Mouse (Mus musculus): ENCODE measurements around the gene Thy1.

Gene Thy1

DNA sequence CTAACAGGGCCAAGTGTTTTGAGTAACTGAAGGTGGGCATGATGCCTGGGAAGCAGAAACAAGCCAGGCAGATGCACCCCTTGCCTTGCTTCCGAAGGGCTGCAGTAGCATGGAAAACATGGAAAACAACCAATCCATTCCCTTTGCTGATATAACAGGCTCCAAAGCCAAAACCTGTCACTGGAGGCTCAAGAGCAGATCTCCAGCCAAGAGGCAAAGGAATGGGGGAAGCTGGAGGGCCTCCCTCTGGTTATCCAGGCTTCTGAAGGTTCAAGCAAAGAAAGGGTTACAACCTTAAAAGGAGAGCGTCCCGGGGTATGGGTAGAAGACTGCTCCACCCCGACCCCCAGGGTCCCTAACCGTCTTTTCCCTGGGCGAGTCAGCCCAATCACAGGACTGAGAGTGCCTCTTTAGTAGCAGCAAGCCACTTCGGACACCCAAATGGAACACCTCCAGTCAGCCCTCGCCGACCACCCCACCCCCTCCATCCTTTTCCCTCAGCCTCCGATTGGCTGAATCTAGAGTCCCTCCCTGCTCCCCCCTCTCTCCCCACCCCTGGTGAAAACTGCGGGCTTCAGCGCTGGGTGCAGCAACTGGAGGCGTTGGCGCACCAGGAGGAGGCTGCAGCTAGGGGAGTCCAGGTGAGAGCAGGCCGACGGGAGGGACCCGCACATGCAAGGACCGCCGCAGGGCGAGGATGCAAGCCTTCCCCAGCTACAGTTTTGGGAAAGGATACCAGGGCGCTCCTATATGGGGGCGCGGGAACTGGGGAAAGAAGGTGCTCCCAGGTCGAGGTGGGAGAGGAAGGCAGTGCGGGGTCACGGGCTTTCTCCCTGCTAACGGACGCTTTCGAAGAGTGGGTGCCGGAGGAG is at the start of gene Thy1:
Gene Thy1 (plus strand): TSS at position 549 of the 872 bp plus-strand sequence.
- peak; percentile 84 for DNase-seq

DNA sequence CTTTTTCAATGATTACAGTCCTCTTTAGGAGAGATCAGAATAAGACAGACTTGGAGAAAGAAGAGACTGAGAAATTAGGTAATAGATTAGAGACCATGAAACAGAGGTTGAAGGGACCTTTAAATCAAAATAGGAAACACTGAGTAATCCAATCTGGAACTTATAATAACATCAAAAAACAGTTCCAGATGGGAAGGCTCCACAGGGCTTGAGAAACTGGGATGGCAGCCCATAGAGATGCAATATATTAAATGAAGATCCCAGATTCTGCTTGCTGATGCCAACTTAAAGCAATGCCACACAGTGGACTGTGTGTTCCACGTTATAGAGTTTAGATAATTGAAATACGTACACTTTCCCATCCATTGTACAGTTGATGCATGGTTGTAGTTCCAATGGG is 45.5 kb upstream of the Thy1 start:
- no peak for DNase-seq

- DNase-seq, result no peak
These were observed 44.3 kb upstream of the Thy1 start for GRCm38 (mm10) chr9:43998851-43999250.

DNA sequence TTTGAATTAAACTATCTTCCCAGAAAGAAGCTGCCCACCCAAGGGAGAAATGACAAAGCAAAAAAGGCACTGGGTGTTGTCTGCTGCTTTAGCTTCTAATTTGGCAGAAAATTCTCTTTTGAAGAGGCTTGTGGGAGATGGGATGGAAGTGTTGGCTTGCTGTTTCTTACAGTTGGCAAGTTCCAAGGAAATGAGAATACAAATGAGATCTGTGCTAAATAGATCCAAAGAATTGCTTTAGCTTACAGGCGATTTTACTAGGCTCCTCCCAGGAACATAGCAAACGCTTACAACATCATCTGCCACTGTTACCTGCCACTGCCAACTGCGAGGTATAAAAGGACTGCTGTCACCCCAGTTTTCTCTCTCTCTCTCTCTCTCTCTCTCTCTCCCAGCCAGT is 38.8 kb upstream of the Thy1 start:
- DNase-seq, result peak; percentile 23

GRCm38 (mm10) chr9:44005305-44005704 is 37.9 kb upstream of the Thy1 start:
- DNase-seq, result no peak

GRCm38 (mm10) chr9:44007323-44007722 is 35.9 kb upstream of the Thy1 start:
- DNase-seq, result no peak

GRCm38 (mm10) chr9:44007991-44008390 is 35.2 kb upstream of the Thy1 start:
- DNase-seq, result peak; percentile 33

GRCm38 (mm10) chr9:44010900-44011299 is 32.3 kb upstream of the Thy1 start:
- no peak for DNase-seq

DNA sequence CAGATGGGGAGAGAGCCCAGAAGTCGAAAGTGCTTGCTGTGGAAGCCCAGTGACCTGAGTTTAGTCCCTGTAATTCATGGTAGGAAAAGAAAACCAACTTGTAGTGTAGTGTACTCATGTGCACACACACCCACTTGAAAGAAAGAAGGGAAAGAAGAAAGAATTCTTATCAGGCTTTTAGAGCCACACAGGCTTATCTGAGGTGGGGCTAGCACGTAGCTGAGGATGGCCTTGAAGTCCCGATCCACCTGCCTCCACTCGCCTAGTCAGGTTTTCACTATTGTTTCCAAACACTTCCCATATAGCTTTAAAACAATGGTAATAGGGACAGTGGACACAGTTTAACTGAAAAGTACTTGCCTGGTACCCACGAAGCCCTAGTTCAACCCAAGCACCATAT is 31.5 kb upstream of the Thy1 start:
- no peak for DNase-seq

- DNase-seq, result no peak
These were observed 31.0 kb upstream of the Thy1 start for GRCm38 (mm10) chr9:44012164-44012563.

DNA sequence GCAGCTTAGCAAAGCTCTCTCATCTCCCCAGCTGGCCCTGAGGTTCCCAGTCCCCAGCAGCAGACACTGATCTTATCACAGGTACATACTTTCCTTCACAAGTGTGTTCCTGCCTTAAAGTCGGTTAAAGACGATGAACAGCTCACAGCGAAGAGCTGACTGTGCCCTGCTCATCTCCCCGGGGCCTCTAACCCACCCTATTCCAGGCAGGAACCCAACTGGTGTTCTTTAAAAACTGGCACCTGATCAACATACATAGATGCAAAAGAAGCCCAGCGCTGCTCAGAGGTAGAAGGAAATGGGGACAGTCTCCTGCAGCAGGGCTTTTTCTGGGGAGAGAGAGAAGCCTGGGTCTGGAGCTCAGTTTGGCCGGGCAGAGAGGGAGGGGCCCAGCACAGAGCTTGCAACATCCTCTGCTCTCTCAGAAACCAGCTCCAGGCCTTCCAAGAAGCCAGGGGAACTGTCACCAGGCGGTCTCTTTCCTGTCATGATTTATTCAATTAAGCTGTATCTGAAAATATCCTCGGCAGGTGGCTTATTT is 30.4 kb upstream of the Thy1 start:
- peak; percentile 21 for DNase-seq

GRCm38 (mm10) chr9:44013781-44014180 is 29.4 kb upstream of the Thy1 start:
- DNase-seq, result no peak

DNA sequence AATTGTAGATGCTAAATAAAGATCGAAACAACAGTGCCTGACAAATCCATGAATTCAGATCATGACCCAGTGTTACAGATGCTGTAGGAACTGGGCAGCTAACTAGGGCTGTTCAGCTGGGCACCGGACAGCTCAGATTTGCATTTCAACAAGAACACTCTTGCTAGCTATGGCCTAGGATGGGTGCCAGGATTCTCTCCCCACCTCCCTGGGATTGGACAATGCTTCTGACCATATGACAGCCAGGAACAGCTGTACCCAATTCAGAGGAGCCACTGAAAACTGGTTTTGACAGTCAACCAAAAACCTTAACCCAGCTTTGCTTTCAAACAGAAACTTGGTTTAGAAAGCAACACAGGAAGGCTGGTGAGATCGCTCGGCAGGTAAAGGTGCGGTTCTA is 26.9 kb upstream of the Thy1 start:
- DNase-seq, result no peak

DNA sequence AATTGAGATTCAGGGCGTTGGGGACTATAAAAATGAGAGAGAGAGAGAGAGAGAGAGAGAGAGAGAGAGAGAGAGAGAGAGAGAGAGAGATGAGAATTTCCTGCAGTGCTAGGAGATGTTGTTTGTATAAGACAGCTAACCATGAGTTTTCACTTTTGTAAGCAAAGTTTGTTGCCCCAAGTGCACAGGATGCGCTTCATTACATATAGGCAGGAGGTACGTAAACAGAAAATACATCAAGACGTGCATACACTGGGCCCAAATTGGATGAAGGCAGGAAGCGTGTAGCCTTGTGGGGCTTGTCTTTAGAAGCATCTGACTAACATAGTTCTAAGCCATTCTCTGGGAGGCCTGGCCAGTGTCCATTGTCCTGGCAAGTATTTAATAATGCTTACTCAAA is 25.3 kb upstream of the Thy1 start:
- no peak for DNase-seq

GRCm38 (mm10) chr9:44020001-44020400 is 23.2 kb upstream of the Thy1 start:
- DNase-seq, result no peak

- DNase-seq, result no peak
These were observed 20.9 kb upstream of the Thy1 start for GRCm38 (mm10) chr9:44022100-44022847.

GRCm38 (mm10) chr9:44024096-44024495 is 19.1 kb upstream of the Thy1 start:
- no peak for DNase-seq

GRCm38 (mm10) chr9:44029580-44030236 is 13.5 kb upstream of the Thy1 start:
- no peak for DNase-seq

DNA sequence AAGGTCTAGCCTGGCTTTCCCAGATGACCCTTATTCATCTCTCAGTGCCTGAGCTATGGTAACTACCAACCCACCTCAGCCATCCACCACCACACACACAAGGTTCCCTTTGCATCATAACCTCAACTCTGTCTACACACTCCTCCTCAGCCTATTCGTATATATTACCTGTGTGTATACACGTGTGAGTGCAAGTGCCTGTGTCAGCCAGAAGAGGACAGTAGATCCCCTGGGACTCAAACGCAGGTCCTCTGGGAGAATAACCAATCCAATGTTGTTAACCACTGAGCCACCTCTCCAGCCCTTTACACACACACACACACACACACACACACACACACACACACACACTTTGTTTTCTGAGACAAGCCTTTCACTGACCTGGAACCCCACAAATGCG is 12.5 kb upstream of the Thy1 start:
- no peak for DNase-seq

DNA sequence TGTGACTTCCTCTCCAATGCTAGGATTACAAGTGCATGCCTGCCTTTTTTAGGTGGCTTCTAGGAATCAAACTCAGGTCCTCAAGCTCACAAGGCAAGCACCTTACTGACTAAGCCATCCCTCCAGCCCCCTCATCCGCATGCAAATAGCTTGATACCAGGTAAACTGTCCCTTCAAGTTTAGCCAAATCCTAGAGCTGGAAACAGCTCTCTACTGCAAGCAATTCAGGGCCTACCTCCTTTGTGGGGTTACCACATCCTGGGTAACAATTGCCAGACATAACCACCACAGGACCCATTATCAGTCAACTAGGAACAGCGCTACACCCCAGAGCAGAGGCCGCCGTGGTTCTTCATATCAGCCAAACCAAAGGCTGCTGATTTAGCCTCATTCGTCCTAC is 12.1 kb upstream of the Thy1 start:
- DNase-seq, result no peak

DNA sequence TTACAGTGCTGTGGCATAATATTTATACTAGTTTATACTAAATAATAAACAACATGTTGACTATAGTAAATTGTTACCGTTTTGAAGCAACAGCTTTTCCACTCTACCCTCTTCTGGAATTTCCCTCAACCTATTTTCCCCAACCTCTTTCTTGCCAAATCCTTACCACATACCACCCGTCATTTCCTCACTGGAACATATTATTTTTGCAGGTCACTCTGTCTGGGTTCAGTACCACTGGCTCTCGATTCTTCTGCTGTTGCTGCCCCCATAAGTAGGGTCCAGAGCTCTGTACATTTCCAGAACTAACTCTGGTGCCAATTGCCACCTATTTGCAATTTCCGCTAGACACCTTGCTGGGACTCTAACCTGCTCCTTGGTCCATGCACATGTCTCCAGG is 11.2 kb upstream of the Thy1 start:
- no peak for DNase-seq

GRCm38 (mm10) chr9:44033317-44033716 is 9.9 kb upstream of the Thy1 start:
- DNase-seq, result no peak

GRCm38 (mm10) chr9:44033957-44034727 is 9.0 kb upstream of the Thy1 start:
- no peak for DNase-seq

Data from right cerebral cortex, postnatal 25 days (tissue).